Comparison of ENCODE assay signal across 14 mouse cellular contexts in the genomic region with DNA sequence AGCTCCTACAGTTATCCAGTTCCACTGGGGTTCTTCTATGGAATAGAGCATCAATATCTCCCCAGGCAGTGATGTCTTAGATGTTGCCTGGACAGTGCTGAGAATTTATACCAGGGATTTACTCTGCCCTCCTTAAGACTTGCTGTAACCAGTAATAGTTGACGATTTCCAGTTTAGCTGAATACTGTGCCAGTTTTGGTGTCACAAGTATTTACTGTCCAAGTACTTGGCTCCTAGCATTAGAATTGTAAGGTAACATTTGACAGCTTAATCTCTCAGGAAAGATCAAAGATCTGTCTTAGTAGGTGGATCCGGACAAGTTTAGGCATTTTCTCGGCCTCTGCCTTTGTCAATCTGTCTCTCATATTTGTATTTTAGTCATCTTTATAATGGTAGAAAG.
"Had no signal": no experiment of that assay in that cellular context is flagged by ENCODE, and none has a peak within 500 bp of the region (broad histone marks: within the 10 kb centered on the region; RNA-seq: fewer than 3 reads in every experiment).

No protein-coding gene starts in this region.

- ATAC-seq: midbrain, embryonic 16.5 days had no signal

- H3K9ac ChIP-seq: limb, embryonic 15.5 days; liver, embryonic 14.5 days; midbrain, embryonic 12.5 days; neural tube, embryonic 13.5 days; stomach, embryonic 15.5 days had no signal

- H3K4me2 ChIP-seq: limb, embryonic 15.5 days; midbrain, embryonic 12.5 days; neural tube, embryonic 13.5 days; stomach, embryonic 15.5 days had no signal

- DNase-seq: kidney, adult 9 months; kidney, postnatal 10 days; kidney, postnatal 4 days; left cerebral cortex, postnatal 4 days; lung, adult 18-20 months; right cerebral cortex, postnatal 14 days; thymus, postnatal 14 days had no signal

- H3K4me3 ChIP-seq: layer of hippocampus, adult 2 months; limb, embryonic 15.5 days; midbrain, embryonic 12.5 days; neural tube, embryonic 13.5 days; stomach, embryonic 15.5 days had no signal

- H3K36me3 ChIP-seq: neural tube, embryonic 13.5 days; stomach, embryonic 15.5 days had no signal

- H3K27ac ChIP-seq: layer of hippocampus, adult 2 months; limb, embryonic 15.5 days; liver, embryonic 14.5 days; midbrain, embryonic 12.5 days; neural tube, embryonic 13.5 days; stomach, embryonic 15.5 days had no signal

- H3K9me3 ChIP-seq: limb, embryonic 15.5 days; midbrain, embryonic 12.5 days; neural tube, embryonic 13.5 days; stomach, embryonic 15.5 days had no signal

- H3K27me3 ChIP-seq: limb, embryonic 15.5 days; midbrain, embryonic 12.5 days; neural tube, embryonic 13.5 days; stomach, embryonic 15.5 days had no signal
